Comparison of ENCODE assay signal across 10 mouse cellular contexts in the genomic region with DNA sequence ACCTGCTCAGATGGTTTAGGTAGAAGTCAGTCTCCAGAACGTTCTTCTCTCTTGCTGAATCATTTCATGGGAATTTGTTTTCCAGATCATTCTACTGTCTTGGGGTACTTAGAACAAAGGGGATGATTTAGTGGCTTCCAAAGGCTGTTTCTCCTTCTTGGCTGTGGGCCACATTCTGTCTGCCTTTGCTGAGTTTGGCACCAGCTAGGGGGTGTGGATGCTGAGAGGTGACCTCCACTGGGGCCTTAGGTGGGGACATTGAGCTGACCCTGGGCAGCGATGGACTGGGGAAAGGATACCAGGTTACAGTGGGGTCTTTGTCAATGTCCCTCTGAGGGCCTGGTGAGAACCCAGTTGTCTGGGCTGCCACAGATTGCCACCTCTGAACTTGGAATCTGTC.
DNase-seq lines count a peak whose midpoint lies in the region; ATAC-seq and TF ChIP-seq lines count a peak whose summit lies in the region.
"Had no signal": no experiment of that assay in that cellular context is flagged by ENCODE, and none has a peak within 500 bp of the region (broad histone marks: within the 10 kb centered on the region; RNA-seq: fewer than 3 reads in every experiment).

No protein-coding gene starts in this region.

- no peaks in the 10 kb centered on the region for H3K79me2 ChIP-seq in myocyte (ENCODE audit: control insufficient read depth, insufficient read depth)

- H3K36me3 ChIP-seq in heart, embryonic 13.5 days, result no peaks in the 10 kb centered on the region
- no peaks in the 10 kb centered on the region for H3K36me3 ChIP-seq in lung, embryonic 14.5 days (ENCODE audit: insufficient read depth)
- H3K36me3 ChIP-seq in myocyte (ENCODE audit: control insufficient read depth, insufficient read depth), result no peaks in the 10 kb centered on the region
- H3K36me3 ChIP-seq: limb, embryonic 15.5 days; neural tube, embryonic 15.5 days had no signal

- no peak overlapping the region for H3K4me3 ChIP-seq in heart, embryonic 13.5 days
- H3K4me3 ChIP-seq in lung, embryonic 14.5 days (ENCODE audit: low read depth, low read length), result no peak overlapping the region
- H3K4me3 ChIP-seq in brown adipose tissue, adult 24 weeks (ENCODE audit: insufficient read depth, low read depth, low read length), result no peak overlapping the region
- no peak overlapping the region for H3K4me3 ChIP-seq in myocyte
- H3K4me3 ChIP-seq: limb, embryonic 15.5 days; neural tube, embryonic 15.5 days had no signal

- no peak for DNase-seq in heart, postnatal 4 days
- DNase-seq in lung, embryonic 14.5 days, result no peak
- no peak for DNase-seq in lung, adult 18-20 months
- DNase-seq in thymus, adult 18-20 months, result no peak
- DNase-seq: adrenal gland, postnatal 25 days had no signal

- H3K9me3 ChIP-seq in heart, embryonic 13.5 days, result no peaks in the 10 kb centered on the region
- H3K9me3 ChIP-seq in lung, embryonic 14.5 days (ENCODE audit: low read depth, low read length), result no peaks in the 10 kb centered on the region
- H3K9me3 ChIP-seq: limb, embryonic 15.5 days; neural tube, embryonic 15.5 days had no signal

- no peak overlapping the region for H3K4me2 ChIP-seq in heart, embryonic 13.5 days
- H3K4me2 ChIP-seq in lung, embryonic 14.5 days, result no peak overlapping the region
- peak overlapping the region; percentile 72 for H3K4me2 ChIP-seq in myocyte (ENCODE audit: low read depth)
- H3K4me2 ChIP-seq: limb, embryonic 15.5 days; neural tube, embryonic 15.5 days had no signal

- H3K9ac ChIP-seq in heart, embryonic 13.5 days, result no peak overlapping the region
- no peak overlapping the region for H3K9ac ChIP-seq in lung, embryonic 14.5 days
- H3K9ac ChIP-seq: limb, embryonic 15.5 days; neural tube, embryonic 15.5 days had no signal

- peaks cover 56% of the 10 kb centered on the region for H3K4me1 ChIP-seq in heart, embryonic 13.5 days
- H3K4me1 ChIP-seq in lung, embryonic 14.5 days (ENCODE audit: insufficient read depth), result peaks cover 17% of the 10 kb centered on the region; the same call in 1 of the 2 replicates
- H3K4me1 ChIP-seq in brown adipose tissue, adult 24 weeks (ENCODE audit: control insufficient read depth, insufficient read depth, insufficient read length, low read length), result peaks cover 28% of the 10 kb centered on the region

- no peak for ATAC-seq in heart, embryonic 13.5 days (ENCODE audit: extremely low read depth, insufficient number of reproducible peaks, low FRiP score, low TSS enrichment)
- no peak for ATAC-seq in lung, embryonic 14.5 days (ENCODE audit: insufficient read depth)

- H3K27me3 ChIP-seq in heart, embryonic 13.5 days (replicated peaks), result no peaks in the 10 kb centered on the region
- H3K27me3 ChIP-seq in lung, embryonic 14.5 days (ENCODE audit: insufficient read depth, low read length), result no peaks in the 10 kb centered on the region
- no peaks in the 10 kb centered on the region for H3K27me3 ChIP-seq in myocyte (ENCODE audit: control insufficient read depth, insufficient read depth, insufficient read length)
- H3K27me3 ChIP-seq: limb, embryonic 15.5 days; neural tube, embryonic 15.5 days had no signal

- WGBS in heart, embryonic 13.5 days, result 61% methylated on average over 2 of the region's 2 CpGs
- 68% methylated on average over 2 of the region's 2 CpGs for WGBS in lung, embryonic 14.5 days

- TF ChIP-seq CTCF in lung, embryonic 14.5 days (IDR thresholded peaks at IDR 0.05; ENCODE audit: low read depth), result no peak

- peak overlapping the region; percentile 71 for H3K27ac ChIP-seq in heart, embryonic 13.5 days (replicated peaks)
- peak overlapping the region; percentile 77 for H3K27ac ChIP-seq in lung, embryonic 14.5 days (ENCODE audit: low read depth)
- peak overlapping the region; percentile 75 for H3K27ac ChIP-seq in brown adipose tissue, adult 24 weeks (replicated peaks; ENCODE audit: low read depth, low read length)
- H3K27ac ChIP-seq: neural tube, embryonic 15.5 days had no signal

- no peak for TF ChIP-seq POLR2A in myocyte (IDR thresholded peaks at IDR 0.05; ENCODE audit: insufficient read length, low read depth)

- H3ac ChIP-seq in myocyte (ENCODE audit: control insufficient read depth, insufficient read length), result no peak overlapping the region

TF ChIP-seq in myocyte, 11 proteins besides CTCF, POLR2A, EP300 and RAD21:
- no peak for TF ChIP-seq MAX (IDR thresholded peaks at IDR 0.05; ENCODE audit: low read depth)
- TF ChIP-seq REST (IDR thresholded peaks at IDR 0.05; ENCODE audit: insufficient read depth, insufficient read length), result no peak
- TF ChIP-seq TCF12 (IDR thresholded peaks at IDR 0.05; ENCODE audit: insufficient read depth, poor library complexity, severe bottlenecking), result no peak
- TF ChIP-seq POLR2AphosphoS2 (IDR thresholded peaks at IDR 0.05; ENCODE audit: insufficient read length, low read depth), result no peak
- TF ChIP-seq CEBPB (IDR thresholded peaks at IDR 0.05; ENCODE audit: insufficient read depth, poor library complexity, severe bottlenecking), result no peak
- TF ChIP-seq E2F4 (IDR thresholded peaks at IDR 0.05; ENCODE audit: insufficient read depth), result no peak
- TF ChIP-seq MYOD1 (IDR thresholded peaks at IDR 0.05; ENCODE audit: control insufficient read depth in 1 of 3, insufficient read length in 2 of 3, low read depth in 2 of 3), result no peak
- no peak for TF ChIP-seq USF1 (IDR thresholded peaks at IDR 0.05; ENCODE audit: low read depth)
- TF ChIP-seq TCF3 (IDR thresholded peaks at IDR 0.05; ENCODE audit: insufficient read length, low read depth), result no peak
- TF ChIP-seq SRF (IDR thresholded peaks at IDR 0.05; ENCODE audit: control insufficient read depth, insufficient read length, low read depth), result no peak
- TF ChIP-seq MYOG (IDR thresholded peaks at IDR 0.05; ENCODE audit: control insufficient read depth in 1 of 3, insufficient read depth in 1 of 3, insufficient read length in 2 of 3, low read depth in 2 of 3), result no peak
